Mouse (Mus musculus) heart, postnatal 25 days (tissue): Measurements from ENCODE around the gene 2310039H08Rik. TPM values are rescaled to one million over a fixed set of nuclear protein-coding genes. Genes with fewer than 3 reads are reported as not detected.
"Not testable (repeated sequence)": the region's sequence is repeated elsewhere in the genome, so short reads cannot be mapped to it uniquely, and the experiment has no call there.

Source experiments
- DNase-seq: peaks from one replicate; pipeline ENCODE4 v3.0.0; 2022; ENCODE audit warnings: low spot score
- intact Hi-C: fragments of 180-260 bp; cut with DNase I; formaldehyde crosslinking; loops from one replicate; pipeline ENCODE4 v1.15.1; 2025
- total RNA-seq, 2 experiments: library from RNA; stranded (reverse); gene quantifications; 2 replicates each; pipeline ENCODE4 v1.2.3; 2021

Gene 2310039H08Rik
- total RNA-seq, 2 experiments from 2014 or later, result 26.1 to 28.2 TPM

DNA sequence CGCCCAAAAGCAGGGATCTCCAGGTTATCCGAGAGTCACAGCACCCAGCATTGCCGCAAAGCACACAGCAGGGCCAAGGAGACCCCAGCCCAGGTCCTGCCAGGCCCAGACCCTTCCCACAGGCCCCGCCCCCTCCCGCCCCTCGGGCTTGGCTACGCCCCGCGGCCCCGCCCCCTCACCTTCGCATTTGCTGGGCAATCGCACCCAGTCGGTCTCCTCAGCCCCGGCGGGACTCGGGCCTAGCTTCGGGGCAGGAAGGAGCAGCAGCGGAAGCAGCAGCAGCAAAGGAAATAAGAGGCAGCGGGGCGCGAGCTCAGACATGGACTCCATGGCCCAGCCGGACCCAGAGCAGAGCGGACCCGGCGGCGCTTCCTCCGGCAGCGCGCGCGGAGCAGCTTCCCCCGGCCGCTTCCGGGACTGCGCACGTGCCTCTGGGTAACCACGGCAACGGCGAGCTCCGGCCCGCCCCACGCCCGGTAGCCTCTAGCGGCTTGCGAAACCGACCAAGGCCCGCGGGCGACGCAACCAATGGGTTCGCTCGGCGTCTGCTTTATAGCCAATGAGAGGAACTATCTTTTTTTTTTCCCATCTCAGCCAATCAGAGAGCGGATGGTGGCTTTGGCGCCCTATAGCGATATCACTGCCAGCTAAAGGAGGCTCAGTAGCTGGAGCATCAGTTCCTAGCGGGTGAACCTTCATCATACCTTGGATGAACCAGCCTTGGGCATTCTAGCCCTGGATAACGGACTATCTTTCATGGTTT, 20.5 kb upstream of the 2310039H08Rik start, which contains the start of gene Cnpy3:
Cnpy3 (minus strand) TSS at position 421 of the 763 bp plus-strand sequence.
- intact Hi-C loops, result no loop called here
- peak; percentile 95 for DNase-seq

DNA sequence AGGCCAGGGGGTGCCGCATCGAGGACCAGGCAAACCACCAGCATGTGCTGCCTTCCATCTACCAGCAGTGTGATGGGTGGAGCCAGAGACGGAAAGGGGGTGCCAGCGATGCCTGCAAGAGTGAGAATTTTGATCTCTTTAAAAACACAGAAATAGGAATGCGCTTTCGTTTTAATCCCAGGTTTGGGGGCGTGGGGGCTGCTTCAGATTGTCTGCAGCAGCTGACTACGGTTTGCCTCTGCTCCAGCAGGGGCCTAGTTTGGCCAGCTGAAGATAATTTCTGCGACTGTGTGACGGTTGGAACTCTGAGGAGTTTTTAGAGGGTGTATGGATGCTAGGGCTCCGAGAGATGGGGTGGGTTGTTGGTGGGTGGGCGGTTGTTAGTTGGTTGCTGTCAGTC, 13.7 kb upstream of the 2310039H08Rik start:
- no peak for DNase-seq

DNA sequence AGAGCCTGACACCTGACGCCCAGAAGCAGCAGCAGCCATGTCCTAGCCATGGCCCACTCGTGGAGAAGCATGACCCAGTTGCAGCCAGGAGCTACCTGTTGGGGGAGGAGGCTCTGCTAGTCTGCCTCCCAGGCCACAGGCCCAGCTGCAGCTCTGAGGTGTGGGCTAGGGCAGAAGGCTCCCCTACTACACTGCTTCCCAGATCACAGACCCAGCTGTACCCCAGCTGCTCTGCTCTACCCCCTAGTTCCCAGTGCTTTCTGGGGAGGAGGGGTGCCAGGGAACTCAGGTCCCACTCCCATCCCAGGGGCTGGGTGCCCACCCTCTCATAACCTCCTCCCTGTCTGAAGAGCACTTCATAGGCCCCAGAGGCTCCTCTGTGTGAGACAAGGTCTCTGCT, 8.9 kb upstream of the 2310039H08Rik start, which contains the start of gene Ptcra:
Ptcra (minus strand) TSS at position 169 of the 400 bp plus-strand sequence.
- DNase-seq, result no peak
- intact Hi-C loops, result no loop called here

More for the DNA sequence above, 13.7 kb upstream of the 2310039H08Rik start:
- intact Hi-C loops, result no loop called here

DNA sequence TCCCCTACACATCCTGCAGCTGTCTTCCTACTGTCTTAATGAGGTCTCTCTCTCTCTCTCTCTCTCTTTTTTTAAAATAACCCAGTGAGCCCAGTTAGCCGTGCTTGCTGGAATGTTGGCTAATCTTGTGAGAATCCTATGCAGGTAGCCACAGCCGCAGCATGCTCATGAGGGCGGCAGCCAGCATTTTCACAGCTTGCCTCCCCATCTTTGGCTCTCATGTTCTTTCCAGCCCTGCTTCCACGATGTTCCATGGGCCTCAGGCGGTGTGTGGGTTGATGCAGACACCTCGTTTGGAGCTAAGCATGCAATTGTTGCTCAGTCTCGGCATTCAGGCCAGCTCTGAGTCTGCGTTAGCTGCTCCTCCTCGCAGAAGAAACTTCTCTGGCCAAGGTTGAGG, 7.5 kb upstream of the 2310039H08Rik start:
- DNase-seq, intact Hi-C loops: not testable (repeated sequence)

DNA sequence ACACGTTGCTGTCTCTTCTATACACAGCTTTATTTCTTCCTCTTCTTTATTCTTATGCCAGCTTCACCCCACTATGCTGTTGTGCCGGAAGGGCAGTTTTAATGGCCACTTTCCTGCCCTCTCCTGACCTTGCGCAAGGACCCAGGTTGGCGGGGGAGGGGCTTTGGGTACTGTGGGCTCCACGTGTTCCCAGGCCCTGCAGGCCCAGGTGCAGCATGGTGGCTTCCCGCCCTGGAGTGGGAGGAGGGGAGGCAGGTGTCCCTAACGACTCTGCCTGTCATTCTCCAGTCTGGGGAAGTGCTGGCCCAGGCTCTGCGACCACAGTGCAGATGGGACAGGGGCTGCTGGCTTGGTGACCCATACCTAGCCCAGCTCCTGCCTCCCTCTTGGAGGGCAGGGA, 4.6 kb upstream of the 2310039H08Rik start:
- intact Hi-C loops, result no loop called here
- no peak for DNase-seq

DNA sequence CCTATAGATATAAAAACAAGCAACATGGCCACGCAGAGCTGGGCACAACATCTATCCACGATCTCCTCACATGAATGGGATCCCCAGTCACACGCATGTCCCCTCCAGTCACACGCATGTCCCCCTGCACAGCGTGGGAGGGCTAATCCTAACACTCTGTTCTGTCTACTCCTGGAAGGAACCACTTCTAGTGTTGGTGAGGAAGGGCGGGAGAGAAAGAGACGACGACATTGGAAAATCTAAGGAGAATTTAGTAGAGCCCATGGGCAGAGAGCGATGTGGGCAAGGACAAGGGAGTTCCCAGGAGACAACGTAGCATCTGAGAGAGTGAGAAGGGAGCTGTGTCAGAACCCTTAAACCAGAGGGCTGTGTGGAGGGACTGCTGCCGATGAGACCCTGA, 1.9 kb upstream of the 2310039H08Rik start:
- DNase-seq, result no peak
- intact Hi-C loops, result no loop called here

DNA sequence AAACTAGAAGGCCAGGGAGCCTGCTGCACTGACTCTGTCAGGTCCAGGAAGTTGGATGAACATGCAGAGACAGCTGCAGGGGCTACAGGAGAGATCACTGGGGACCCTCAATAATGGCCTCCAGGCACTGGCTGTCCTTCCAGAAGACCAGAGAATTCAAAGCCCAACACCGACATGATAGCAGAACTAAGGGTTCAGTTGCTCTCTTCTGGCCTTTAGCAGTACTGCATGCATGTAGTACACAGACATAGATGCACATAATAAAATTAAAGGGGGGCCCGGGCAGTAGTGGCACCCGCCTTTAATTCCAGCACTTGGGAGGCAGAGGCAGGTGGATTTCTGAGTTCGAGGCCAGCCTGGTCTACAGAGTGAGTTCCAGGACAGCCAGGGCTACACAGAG, 1.4 kb upstream of the 2310039H08Rik start:
- DNase-seq, result no peak
- intact Hi-C loops, result no loop called here

DNA sequence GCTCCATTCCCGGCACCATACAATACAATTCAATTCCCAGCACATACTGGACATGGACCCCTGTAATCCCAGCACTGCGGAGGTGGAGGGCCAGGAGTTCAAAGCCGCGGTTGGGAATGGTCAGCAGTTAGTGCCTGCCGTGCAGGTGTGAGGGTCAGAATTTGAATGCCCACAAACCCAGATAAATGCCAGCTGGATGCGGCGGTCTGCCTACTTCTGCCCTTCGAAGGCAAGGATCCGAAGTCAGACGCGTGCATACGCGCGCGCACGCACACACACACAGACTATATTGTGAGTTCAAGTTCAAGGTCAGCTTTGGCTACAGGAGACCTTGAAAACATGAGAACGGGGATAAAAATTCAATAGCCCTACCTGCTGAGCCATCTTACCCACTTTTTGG, 819 bp upstream of the 2310039H08Rik start:
- no peak for DNase-seq
- intact Hi-C loops, result no loop called here

DNA sequence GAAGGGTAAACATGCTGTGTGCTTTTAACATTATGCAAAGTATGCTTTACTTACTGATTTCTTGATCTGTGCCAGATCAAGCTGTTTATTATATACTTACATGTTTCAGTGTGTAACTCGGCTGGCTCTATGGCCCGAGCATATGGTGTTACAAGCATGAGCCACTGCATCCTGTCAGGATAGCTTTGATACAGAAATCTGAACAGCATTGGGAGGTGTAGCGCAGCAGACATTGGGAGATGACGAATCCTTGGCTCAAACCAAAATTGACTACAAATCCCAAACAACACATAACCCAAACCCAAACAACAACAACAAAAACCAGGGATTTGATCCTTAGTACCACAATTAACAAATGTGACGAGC, 414 bp upstream of the 2310039H08Rik start:
- DNase-seq, result no peak
- intact Hi-C loops, result no loop called here

DNA sequence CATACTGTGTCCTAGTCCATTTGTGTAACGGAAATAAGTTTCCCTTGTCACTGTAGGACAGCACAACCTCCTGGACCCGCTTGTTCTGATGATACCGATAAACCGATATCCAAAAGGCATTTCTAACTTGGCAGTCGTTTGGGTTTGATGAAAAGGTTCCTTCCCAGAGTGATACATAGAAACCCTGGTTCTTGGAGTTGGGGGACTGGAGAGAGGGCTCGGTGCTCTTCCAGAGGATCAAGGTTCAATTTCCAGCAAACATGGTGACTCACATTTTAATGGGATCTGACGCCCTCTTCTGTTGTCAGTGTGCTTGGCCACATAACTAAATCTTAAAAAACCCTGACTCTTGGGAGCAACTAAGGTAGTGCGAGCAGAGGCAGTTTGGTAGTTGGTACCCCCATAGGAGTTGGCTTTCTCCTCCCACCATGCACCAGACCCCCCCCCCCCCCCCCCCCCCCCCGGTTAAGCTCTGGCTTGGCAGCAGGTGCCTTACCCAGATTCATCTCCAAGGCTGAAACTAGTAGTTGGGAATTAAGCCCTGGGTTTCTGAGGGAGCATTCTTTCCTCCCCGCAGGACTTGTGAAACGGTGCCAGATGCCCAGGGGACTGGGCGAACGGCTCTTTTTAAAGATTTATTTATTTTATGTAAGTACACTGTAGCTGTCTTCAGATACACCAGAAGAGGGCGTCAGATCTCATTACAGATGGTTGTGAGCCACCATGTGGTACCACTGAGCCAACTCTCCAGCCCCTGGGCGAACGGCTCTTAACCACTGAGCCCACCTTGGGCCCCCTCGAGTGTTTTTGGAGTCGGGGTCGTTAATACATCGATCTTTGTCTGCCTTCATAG, 1.1 kb downstream of the 2310039H08Rik start:
- DNase-seq, result no peak
- intact Hi-C loops, result no loop called here

DNA sequence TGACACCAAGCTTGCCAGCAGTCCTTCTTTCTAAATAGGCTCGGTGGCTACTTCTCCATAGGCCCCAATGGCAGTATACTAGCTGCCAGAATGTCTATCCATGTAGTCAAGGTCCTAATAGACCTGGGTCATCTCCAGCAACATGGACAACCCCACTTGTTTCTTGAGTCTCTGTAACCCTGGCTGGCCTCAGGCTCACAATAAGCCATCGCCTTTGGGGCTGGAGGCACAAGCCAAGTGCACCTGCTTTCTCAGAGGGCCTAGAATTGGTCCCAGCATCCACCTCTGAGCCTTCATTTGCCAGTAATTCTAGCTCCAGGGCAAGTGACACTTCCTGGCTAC, 1.7 kb downstream of the 2310039H08Rik start:
- intact Hi-C loops, result no loop called here
- DNase-seq, result no peak

DNA sequence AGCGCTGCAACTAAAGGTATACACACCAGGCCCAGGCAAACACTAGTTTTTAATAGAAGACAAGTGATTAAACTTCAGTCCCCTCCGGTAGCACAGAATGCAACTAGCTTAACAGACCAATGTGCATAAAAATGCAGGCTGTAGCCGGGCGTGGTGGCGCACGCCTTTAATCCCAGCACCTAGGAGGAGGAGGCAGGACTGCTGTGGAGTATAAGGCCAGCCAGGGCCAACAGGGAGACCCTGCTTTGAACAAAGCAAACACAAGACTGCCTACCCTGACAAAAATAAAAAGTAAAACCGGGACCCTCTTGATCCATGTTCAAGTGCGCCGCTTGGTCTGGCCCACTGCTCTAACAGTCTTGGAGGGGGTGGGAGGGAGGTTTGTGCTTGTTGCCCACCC, 2.6 kb downstream of the 2310039H08Rik start:
- no peak for DNase-seq
- intact Hi-C loops, result no loop called here

DNA sequence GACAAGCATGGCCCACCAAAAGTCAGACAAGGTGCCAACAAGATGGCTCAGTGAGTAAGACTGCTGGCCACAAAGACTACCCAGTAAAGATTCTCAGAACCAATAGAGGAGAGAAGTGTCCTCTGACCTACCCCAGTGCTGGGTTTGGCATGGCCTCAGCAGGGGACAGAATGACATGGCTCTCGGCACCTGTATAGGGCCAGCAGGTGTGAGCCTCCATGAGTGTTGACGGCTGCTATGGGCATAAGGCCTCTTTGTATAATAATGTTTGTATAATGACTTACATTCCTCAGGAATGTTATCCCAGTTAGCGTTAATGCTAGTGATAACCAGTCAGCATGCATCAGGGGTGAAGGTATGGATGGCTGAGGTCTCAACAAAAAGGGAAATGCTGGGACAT, 3.7 kb downstream of the 2310039H08Rik start:
- DNase-seq, result no peak
- intact Hi-C loops, result no loop called here

DNA sequence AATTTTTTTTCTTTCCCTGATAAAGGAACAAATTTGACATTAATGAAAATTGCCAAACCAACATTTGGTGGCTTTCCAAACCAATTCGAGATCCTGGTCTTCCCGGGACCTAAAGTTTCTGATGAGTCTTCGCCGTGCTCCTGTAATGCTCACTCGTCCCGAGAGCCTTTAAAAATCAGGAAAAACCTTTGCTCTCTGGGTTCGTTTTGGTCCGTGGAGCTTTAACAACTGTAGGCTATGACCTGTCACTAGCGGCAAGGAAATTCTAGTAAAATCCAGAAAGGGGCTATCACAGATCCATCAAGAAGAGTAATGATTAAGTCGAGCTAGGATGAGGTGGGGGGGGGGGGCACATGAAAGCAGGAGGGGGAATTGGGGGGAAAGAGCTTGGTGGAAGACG, 9.4 kb downstream of the 2310039H08Rik start:
- intact Hi-C loops, result loop anchor here (1.0 to 2.0 kb wide), 2 partner anchors 75 to 105 kb away; no protein-coding TSS in a partner anchor

DNA sequence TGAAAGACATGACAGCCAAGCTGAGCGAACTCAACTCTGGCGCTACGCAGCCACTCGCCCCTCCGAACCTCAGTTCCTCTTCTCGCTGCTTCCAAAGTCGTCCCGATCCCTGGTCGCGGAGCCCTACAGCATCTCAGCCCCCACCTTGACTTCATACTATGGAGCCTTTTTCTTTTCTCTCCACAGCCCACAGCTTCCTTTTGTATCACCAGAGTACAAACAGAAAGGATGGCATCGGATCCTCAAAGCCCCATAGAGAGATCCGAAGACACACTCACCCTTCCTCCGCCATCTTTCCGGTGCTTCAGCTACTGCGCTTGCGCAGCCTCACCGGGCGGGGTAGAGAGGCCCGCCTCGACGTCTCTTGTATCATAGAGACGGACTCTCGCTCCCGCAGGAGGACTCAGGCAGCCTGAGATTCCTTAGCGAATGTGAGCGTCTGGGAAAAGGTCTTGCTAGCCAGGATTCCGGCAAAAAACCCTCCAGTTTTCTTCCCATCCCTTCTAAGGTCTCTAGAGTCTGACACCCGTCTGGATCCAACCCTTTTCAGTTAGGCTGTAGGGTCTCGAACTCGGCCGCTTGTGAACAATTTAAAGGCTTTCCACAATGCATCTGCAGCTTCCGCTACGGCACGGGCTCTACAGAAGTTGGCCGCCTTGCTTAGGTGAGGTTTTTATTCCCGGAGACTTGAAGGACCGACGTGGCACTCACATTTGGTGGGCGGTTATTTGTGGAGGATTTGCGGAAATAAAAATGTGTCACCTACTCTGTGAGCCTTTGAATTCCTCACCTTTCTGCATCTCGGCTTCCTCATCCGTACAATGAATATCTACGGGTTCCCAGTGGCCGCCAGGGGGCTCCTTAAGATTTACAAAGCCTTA, 10.1 kb downstream of the 2310039H08Rik start, which contains the start of gene Rpl7l1:
Rpl7l1 (minus strand) TSS at position 332 of the 881 bp plus-strand sequence.
- intact Hi-C loops, result loop anchor here (1.0 to 2.0 kb wide), 2 partner anchors 75 to 104 kb away; no protein-coding TSS in a partner anchor
- DNase-seq, result peak; percentile 83

More for the DNA sequence above, 9.4 kb downstream of the 2310039H08Rik start:
- no peak for DNase-seq

DNA sequence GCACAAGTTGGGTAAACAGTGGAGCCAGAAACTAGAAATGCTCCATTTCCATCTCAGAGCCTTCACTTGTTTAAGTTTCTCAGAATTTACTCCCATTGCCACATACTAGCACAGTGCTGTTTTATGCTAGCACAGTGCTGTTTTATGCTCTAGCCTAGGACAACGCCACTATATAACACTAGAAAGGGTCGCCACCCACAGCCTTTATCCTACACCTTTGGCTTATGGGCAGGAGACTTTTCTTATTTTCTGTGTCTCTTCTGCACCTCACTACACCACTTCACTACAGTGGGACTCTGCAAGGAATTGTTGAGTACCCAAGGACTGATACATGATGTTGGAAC, 10.8 kb downstream of the 2310039H08Rik start:
- no peak for DNase-seq
- intact Hi-C loops, result loop anchor here (2.0 kb wide), 1 partner anchor 104 kb away; no protein-coding TSS in a partner anchor

DNA sequence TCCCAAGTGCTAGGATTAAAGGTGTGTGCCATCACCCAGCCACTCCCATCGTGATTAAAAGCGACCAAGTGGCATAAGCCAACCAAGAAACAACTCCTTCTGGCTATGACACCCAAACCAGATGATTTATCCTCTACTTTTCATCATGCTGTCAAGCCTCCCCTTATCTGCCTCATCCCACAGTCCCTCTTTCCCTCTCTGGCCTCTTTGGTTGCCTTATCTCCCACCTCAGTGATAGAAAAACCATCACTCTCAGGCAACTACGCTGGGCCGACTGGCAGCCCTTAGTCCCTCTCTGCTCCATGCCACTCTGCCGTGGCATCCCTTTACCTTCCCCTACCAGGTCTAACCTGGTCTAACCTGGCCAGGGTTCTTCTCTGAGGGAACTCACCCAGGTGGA, 14.5 kb downstream of the 2310039H08Rik start:
- intact Hi-C loops, result no loop called here

DNA sequence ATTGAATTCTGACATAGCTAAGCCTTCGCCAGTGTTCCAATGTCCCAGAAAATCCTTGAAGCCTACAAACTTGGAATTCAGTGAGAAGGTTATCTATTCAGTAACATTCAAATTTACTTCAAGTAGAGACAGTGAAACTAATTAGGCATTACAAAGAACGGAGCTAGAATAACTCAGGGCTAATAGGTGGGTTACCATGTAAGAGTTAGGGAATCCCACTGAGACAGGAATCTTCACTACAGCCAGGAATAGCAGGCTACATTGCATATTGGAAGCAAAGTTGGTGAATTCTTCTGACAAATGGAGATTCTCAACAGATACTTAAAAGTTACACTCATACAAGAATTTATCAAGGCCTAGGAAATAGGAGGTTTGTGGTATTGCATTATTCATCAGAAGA, 15.5 kb downstream of the 2310039H08Rik start:
- intact Hi-C loops, DNase-seq: not testable (repeated sequence)

More for the DNA sequence above, 14.5 kb downstream of the 2310039H08Rik start:
- no peak for DNase-seq

DNA sequence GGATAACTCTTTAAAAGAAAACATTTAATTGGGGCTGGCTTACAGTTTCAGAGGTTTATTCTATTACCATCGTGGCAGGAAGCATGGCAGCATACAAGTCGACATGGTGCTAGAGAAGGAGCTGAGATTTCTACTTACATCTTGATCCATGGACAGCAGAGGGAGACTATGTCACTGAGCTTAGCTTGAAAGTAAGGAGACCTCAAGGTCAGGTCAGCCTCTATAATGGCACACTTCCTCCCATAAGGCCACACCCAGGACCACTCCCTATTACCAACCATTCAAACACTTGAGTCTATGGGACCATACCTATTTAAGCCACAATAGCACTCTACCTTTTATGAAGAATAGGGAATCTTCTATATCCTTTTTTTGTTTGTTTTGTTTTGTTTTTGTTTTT, 20.5 kb downstream of the 2310039H08Rik start:
- DNase-seq, result no peak
- intact Hi-C loops, result no loop called here

DNA sequence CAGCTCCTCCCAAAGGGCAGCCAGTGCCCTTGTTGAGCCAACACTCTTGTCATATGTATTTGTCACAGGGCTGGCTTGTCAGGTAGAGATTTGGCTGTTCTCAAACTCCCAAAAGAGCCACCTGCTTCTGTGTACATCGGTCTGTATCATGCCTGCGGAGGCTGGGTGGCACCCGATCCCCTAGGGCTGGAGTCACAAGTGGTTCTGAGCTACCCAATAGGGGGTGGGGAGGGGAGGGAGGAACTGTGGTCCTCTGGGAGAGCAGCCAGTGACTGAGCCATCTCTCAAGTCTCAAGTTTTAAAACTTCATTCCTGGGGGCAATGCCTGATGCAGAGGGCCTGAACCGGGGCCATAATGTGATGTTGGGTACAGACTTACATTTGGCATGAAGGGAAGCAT, 24.3 kb downstream of the 2310039H08Rik start:
- no peak for DNase-seq
- intact Hi-C loops, result no loop called here
